ENCODE assay signal across 25 mouse cellular contexts in genomic region chr4:43065471-43065870, GRCm38 (mm10).
"Had no signal": no experiment of that assay in that cellular context is flagged by ENCODE, and none has a peak within 500 bp of the region (broad histone marks: within the 10 kb centered on the region; RNA-seq: fewer than 3 reads in every experiment).

No protein-coding gene starts in this region.

- H3K36me3 ChIP-seq: heart, embryonic 10.5 days; heart, embryonic 12.5 days; hindbrain, embryonic 10.5 days; hindbrain, embryonic 12.5 days; intestine, embryonic 15.5 days; limb, embryonic 10.5 days; limb, embryonic 12.5 days; liver, embryonic 13.5 days; liver, embryonic 15.5 days had no signal

- DNase-seq: gastrocnemius, postnatal 14 days; gastrocnemius, postnatal 36 days; heart, adult 18-20 months; heart, postnatal 10 days; heart, postnatal 4 days; kidney, adult 18-20 months; kidney, adult 8-10 months; kidney, postnatal 10 days; kidney, postnatal 36 days; liver; liver, embryonic 13.5 days had no signal

- H3K4me2 ChIP-seq: heart, embryonic 12.5 days; hindbrain, embryonic 12.5 days; hindbrain, embryonic 14.5 days; intestine, embryonic 15.5 days; limb, embryonic 12.5 days; liver, embryonic 11.5 days; liver, embryonic 13.5 days; liver, embryonic 15.5 days had no signal

- ATAC-seq: hindbrain, embryonic 16.5 days; inflammation-experienced regulatory T-cells, adult 6 months; intestine, embryonic 15.5 days; intestine, postnatal 0 days had no signal

- H3K4me1 ChIP-seq: heart, embryonic 10.5 days; hindbrain, embryonic 10.5 days; hindbrain, embryonic 12.5 days; intestine, embryonic 15.5 days; limb, embryonic 10.5 days; limb, embryonic 12.5 days; liver, embryonic 13.5 days; liver, embryonic 15.5 days had no signal

- H3K27me3 ChIP-seq: heart, embryonic 12.5 days; hindbrain, embryonic 12.5 days; intestine, embryonic 15.5 days had no signal

- H3K9ac ChIP-seq: heart, embryonic 12.5 days; hindbrain, embryonic 12.5 days; hindbrain, embryonic 14.5 days; intestine, embryonic 15.5 days; limb, embryonic 12.5 days; liver, embryonic 13.5 days; liver, embryonic 15.5 days had no signal

- H3K9me3 ChIP-seq: heart, embryonic 10.5 days; heart, embryonic 12.5 days; hindbrain, embryonic 10.5 days; hindbrain, embryonic 12.5 days; intestine, embryonic 15.5 days; limb, embryonic 10.5 days; limb, embryonic 12.5 days; liver, embryonic 13.5 days; liver, embryonic 15.5 days had no signal

- H3K27ac ChIP-seq: heart, embryonic 10.5 days; hindbrain, embryonic 10.5 days; hindbrain, embryonic 12.5 days; hindbrain, embryonic 14.5 days; intestine, embryonic 15.5 days; left cerebral cortex, adult 2 months; limb, embryonic 10.5 days; limb, embryonic 12.5 days; liver, embryonic 13.5 days; liver, embryonic 15.5 days had no signal

- H3K4me3 ChIP-seq: heart, embryonic 10.5 days; heart, embryonic 12.5 days; hindbrain, embryonic 10.5 days; hindbrain, embryonic 12.5 days; intestine, embryonic 15.5 days; left cerebral cortex, adult 2 months; limb, embryonic 10.5 days; limb, embryonic 12.5 days; liver, embryonic 13.5 days; liver, embryonic 15.5 days had no signal
